Mouse (Mus musculus) lung, embryonic 16.5 days (tissue): ENCODE results near the gene Cgnl1. TPM values are rescaled to one million over a fixed set of nuclear protein-coding genes. Genes with fewer than 3 reads are reported as not detected.

ENCODE experiments used
- ATAC-seq: fragments of 200-750 bp; cut with Nextera tagmentation; 2 replicates; pipeline ENCODE4 v1.8.0; 2017; ENCODE audit warnings: low read depth, mild to moderate bottlenecking, moderate library complexity
- H3K27ac ChIP-seq: fragments of 300-500 bp; sonication (generic); 2 replicates; pipeline ENCODE4 v1.5.1; 2014; ENCODE audit warnings: mild to moderate bottlenecking, control low read depth, low read length
- H3K27me3 ChIP-seq: fragments of 300-500 bp; sonication (generic); 2 replicates; pipeline ENCODE4 v1.6.1; 2014; ENCODE audit warnings: low read depth, low read length, mixed read lengths; ENCODE audit not compliant: control insufficient read depth, insufficient read depth
- H3K36me3 ChIP-seq: fragments of 300-500 bp; sonication (generic); 2 replicates; pipeline ENCODE4 v1.6.1; 2014; ENCODE audit warnings: low read length; ENCODE audit not compliant: control insufficient read depth, insufficient read depth
- H3K4me1 ChIP-seq: fragments of 300-500 bp; sonication (generic); replicated peaks from 2 replicates; pipeline ENCODE4 v1.6.1; 2014; ENCODE audit warnings: low read length, mixed read lengths; ENCODE audit not compliant: control insufficient read depth, insufficient read depth
- H3K4me2 ChIP-seq: fragments of 300-500 bp; sonication (generic); 2 replicates; pipeline ENCODE4 v1.6.1; 2014; ENCODE audit warnings: low read depth, low read length, control low read depth
- H3K4me3 ChIP-seq: fragments of 300-500 bp; sonication (generic); 2 replicates; pipeline ENCODE4 v1.5.1; 2014; ENCODE audit warnings: mild to moderate bottlenecking, low read length, control low read depth
- H3K9ac ChIP-seq: fragments of 300-500 bp; sonication (generic); 2 replicates; pipeline ENCODE4 v1.6.1; 2014; ENCODE audit warnings: low read length, control low read depth
- H3K9me3 ChIP-seq: fragments of 300-500 bp; sonication (generic); 2 replicates; pipeline ENCODE4 v1.6.1; 2016; ENCODE audit warnings: low read length; ENCODE audit not compliant: control insufficient read depth
- WGBS: fragments of 180-500 bp; shearing (Covaris S2); extraction: QIAGEN DNeasy Blood & Tissue Kit; methylation state at CpG from one replicate; pipeline ENCODE4 v1.1.7; 2014; 5-methylcytosine and 5-hydroxymethylcytosine counted together
- polyA plus RNA-seq: library from polyadenylated mRNA; unstranded; fragments of >200 nt; fragmentation: Nextera tagmentation; extraction: Ambion mirVana; gene quantifications from 2 replicates; pipeline ENCODE4 v1.2.1, GENCODE M21; 2015

Cgnl1 gene
- polyA plus RNA-seq, result 21.4 and 21.8 TPM in 2 replicates

DNA sequence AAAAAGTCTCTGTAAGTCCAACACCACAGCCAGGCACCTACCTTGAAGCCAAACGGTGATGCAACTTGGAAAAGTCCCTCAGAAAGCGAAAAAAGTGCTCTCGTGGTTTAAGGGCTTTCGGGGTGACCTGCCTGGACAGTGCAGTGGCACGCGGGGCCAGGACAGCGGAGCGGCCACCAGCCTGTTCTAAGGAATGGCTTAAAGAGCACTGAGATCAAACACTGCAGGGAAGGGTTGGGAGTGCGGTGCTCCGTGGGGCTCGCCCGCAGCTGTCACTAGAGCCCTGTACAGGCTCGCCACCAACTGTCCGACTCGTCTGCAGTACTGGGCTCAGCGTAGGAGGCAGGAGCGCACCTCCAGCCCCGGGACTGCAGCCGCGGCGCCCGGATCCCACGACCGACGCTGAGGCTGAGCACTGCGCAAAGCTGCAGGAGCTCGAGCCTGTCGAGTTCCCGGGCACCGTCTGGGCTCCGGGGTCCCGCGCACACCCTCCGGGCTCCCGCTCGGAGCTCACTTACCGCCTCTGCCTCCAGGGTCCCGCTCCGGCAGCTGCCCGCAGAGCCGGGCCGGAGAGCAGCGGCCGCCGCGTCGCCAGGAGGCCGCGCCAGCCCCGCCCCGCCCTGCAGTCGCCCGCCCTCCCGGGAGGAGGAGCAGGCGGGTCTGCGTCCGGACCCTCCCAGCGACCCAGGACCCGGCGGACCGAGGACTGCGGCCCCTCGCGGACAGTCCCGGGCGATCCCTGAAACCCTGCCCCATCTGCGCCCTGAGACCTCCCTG lies at the start of gene Cgnl1:
Cgnl1 (minus strand) TSS at position 612 of the 777 bp plus-strand sequence.
- H3K4me2 ChIP-seq, result peak within 1 kb of the TSS; percentile 81
- ATAC-seq, result peak; percentile 96
- no peaks in the 10 kb centered on the region for H3K9me3 ChIP-seq
- WGBS, result under 1% methylated on average over 50 of the region's 67 CpGs
- H3K4me1 ChIP-seq, result peaks cover 13% of the 10 kb centered on the region
- H3K36me3 ChIP-seq, result no peaks in the 10 kb centered on the region
- H3K27ac ChIP-seq, result peak within 1 kb of the TSS; percentile 89
- H3K4me3 ChIP-seq, result peak within 1 kb of the TSS; percentile 73
- H3K9ac ChIP-seq, result peak within 1 kb of the TSS; percentile 85
- H3K27me3 ChIP-seq, result no peaks in the 10 kb centered on the region

- Histone ChIP-seq H3K36me3 (no peaks in the 10 kb centered on the region), H3K4me2 (no peak overlapping the region), H3K9ac (no peak overlapping the region), H3K4me3 (no peak overlapping the region), H3K27ac (no peak overlapping the region), H3K4me1 (no peaks in the 10 kb centered on the region), H3K27me3 (no peaks in the 10 kb centered on the region), H3K9me3 (no peaks in the 10 kb centered on the region; the same call in 1 of the 2 replicates)
- ATAC-seq, result no peak
- 90% methylated on average over 7 of the region's 7 CpGs for WGBS
Measured at GRCm38 (mm10) chr9:71818453-71818852, 47.1 kb upstream of the Cgnl1 start.

DNA sequence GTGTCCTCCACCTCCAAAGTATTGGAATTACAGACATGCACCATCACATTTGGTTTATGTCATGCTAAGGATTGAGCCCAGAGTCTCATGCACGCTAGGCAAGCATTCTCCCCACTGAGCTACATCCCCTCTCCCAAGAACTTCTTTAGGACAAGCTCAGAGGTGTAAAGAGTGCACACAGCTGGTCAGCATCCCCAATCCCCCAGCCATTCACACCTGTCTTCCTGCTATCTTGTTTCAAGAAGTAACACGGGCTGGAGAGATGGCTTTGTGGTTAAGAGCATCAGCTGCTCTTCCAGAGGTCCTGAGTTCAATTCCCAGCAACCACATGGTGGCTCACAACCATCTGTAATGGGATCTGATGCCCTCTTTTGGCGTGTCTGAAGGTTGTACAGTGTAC lies 44.7 kb upstream of the Cgnl1 start:
- WGBS, result 53% methylated on average over 3 of the region's 3 CpGs
- no peak for ATAC-seq

GRCm38 (mm10) chr9:71813565-71813964 lies 42.2 kb upstream of the Cgnl1 start:
- Histone ChIP-seq H3K4me3 (no peak overlapping the region), H3K4me1 (no peaks in the 10 kb centered on the region), H3K36me3 (no peaks in the 10 kb centered on the region), H3K9me3 (no peaks in the 10 kb centered on the region), H3K4me2 (no peak overlapping the region), H3K27me3 (no peaks in the 10 kb centered on the region), H3K27ac (no peak overlapping the region), H3K9ac (no peak overlapping the region)
- 66% methylated on average over 3 of the region's 3 CpGs for WGBS
- ATAC-seq, result no peak

More for the DNA sequence above, 44.7 kb upstream of the Cgnl1 start:
- Histone ChIP-seq H3K4me2 (no peak overlapping the region), H3K9ac (no peak overlapping the region), H3K9me3 (no peaks in the 10 kb centered on the region; the same call in 1 of the 2 replicates), H3K27ac (no peak overlapping the region), H3K4me1 (no peaks in the 10 kb centered on the region), H3K36me3 (no peaks in the 10 kb centered on the region), H3K27me3 (no peaks in the 10 kb centered on the region), H3K4me3 (no peak overlapping the region)

- Histone ChIP-seq H3K4me1 (no peaks in the 10 kb centered on the region), H3K9me3 (no peaks in the 10 kb centered on the region), H3K9ac (no peak overlapping the region), H3K27me3 (no peaks in the 10 kb centered on the region), H3K36me3 (no peaks in the 10 kb centered on the region), H3K4me2 (no peak overlapping the region), H3K4me3 (no peak overlapping the region), H3K27ac (no peak overlapping the region)
- WGBS, result 62% methylated on average over 4 of the region's 4 CpGs
- no peak for ATAC-seq
Measured at GRCm38 (mm10) chr9:71812914-71813313, 41.5 kb upstream of the Cgnl1 start.

GRCm38 (mm10) chr9:71812402-71812801 lies 41.0 kb upstream of the Cgnl1 start:
- H3K4me1 ChIP-seq, result no peaks in the 10 kb centered on the region
- H3K9me3 ChIP-seq, result no peaks in the 10 kb centered on the region
- no peak overlapping the region for H3K4me3 ChIP-seq
- peak; percentile 46; the same call in 1 of the 2 replicates for ATAC-seq
- no peaks in the 10 kb centered on the region for H3K36me3 ChIP-seq
- H3K27me3 ChIP-seq, result no peaks in the 10 kb centered on the region
- H3K4me2 ChIP-seq, result no peak overlapping the region
- no peak overlapping the region for H3K27ac ChIP-seq
- 36% methylated on average over 4 of the region's 4 CpGs for WGBS
- H3K9ac ChIP-seq, result no peak overlapping the region

- WGBS, result 71% methylated on average over 5 of the region's 5 CpGs
- H3K36me3 ChIP-seq, result no peaks in the 10 kb centered on the region
- ATAC-seq, result no peak
- no peak overlapping the region for H3K4me3 ChIP-seq
- H3K9me3 ChIP-seq, result no peaks in the 10 kb centered on the region
- H3K27ac ChIP-seq, result no peak overlapping the region
- H3K4me2 ChIP-seq, result no peak overlapping the region
- H3K27me3 ChIP-seq, result no peaks in the 10 kb centered on the region
- H3K9ac ChIP-seq, result no peak overlapping the region
- H3K4me1 ChIP-seq, result no peaks in the 10 kb centered on the region
Measured at GRCm38 (mm10) chr9:71811404-71811803, 40.0 kb upstream of the Cgnl1 start.

- no peak overlapping the region for H3K27ac ChIP-seq
- ATAC-seq, result no peak
- 81% methylated on average over 2 of the region's 2 CpGs for WGBS
Measured at GRCm38 (mm10) chr9:71810723-71811122, 39.3 kb upstream of the Cgnl1 start.

GRCm38 (mm10) chr9:71808640-71809254 lies 37.3 kb upstream of the Cgnl1 start:
- 43% methylated on average over 11 of the region's 11 CpGs for WGBS
- Histone ChIP-seq H3K27ac (no peak overlapping the region), H3K9ac (no peak overlapping the region), H3K4me3 (no peak overlapping the region), H3K4me1 (no peaks in the 10 kb centered on the region), H3K36me3 (no peaks in the 10 kb centered on the region), H3K9me3 (no peaks in the 10 kb centered on the region), H3K4me2 (peak overlapping the region; percentile 34), H3K27me3 (no peaks in the 10 kb centered on the region)
- no peak for ATAC-seq

More at GRCm38 (mm10) chr9:71810723-71811122, 39.3 kb upstream of the Cgnl1 start:
- Histone ChIP-seq H3K9me3 (no peaks in the 10 kb centered on the region), H3K27me3 (no peaks in the 10 kb centered on the region), H3K4me3 (no peak overlapping the region), H3K4me1 (no peaks in the 10 kb centered on the region), H3K9ac (no peak overlapping the region), H3K4me2 (no peak overlapping the region), H3K36me3 (no peaks in the 10 kb centered on the region)
